15 mouse cellular contexts compared by ENCODE assay signal in genomic region chr13:99351186-99351585, GRCm38 (mm10).
"Had no signal": no experiment of that assay in that cellular context is flagged by ENCODE, and none has a peak within 500 bp of the region (broad histone marks: within the 10 kb centered on the region; RNA-seq: fewer than 3 reads in every experiment).

No protein-coding gene starts in this region.

- H3K9ac ChIP-seq: lung, embryonic 14.5 days; midbrain, embryonic 12.5 days; neural tube, embryonic 12.5 days; stomach, embryonic 15.5 days had no signal

- DNase-seq: lung, adult 18-20 months; lung, embryonic 14.5 days; lung, postnatal 14 days; lung, postnatal 36 days; midbrain, embryonic 14.5 days; right cerebral cortex, postnatal 14 days; thymus, adult 2 months; thymus, postnatal 36 days had no signal

- H3K27me3 ChIP-seq: midbrain, embryonic 12.5 days; neural tube, embryonic 12.5 days; stomach, embryonic 15.5 days had no signal

- H3K9me3 ChIP-seq: midbrain, embryonic 10.5 days; midbrain, embryonic 12.5 days; neural tube, embryonic 12.5 days; stomach, embryonic 15.5 days had no signal

- H3K27ac ChIP-seq: macrophage; midbrain, embryonic 10.5 days; midbrain, embryonic 12.5 days; neural tube, embryonic 12.5 days; stomach, embryonic 15.5 days; stomach, postnatal 0 days had no signal

- H3K4me2 ChIP-seq: lung, embryonic 14.5 days; midbrain, embryonic 12.5 days; neural tube, embryonic 12.5 days; stomach, embryonic 15.5 days had no signal

- H3K4me3 ChIP-seq: midbrain, embryonic 10.5 days; midbrain, embryonic 12.5 days; neural tube, embryonic 12.5 days; stomach, embryonic 15.5 days had no signal

- ATAC-seq: midbrain, embryonic 16.5 days had no signal
